ENCODE assay signal across 16 mouse cellular contexts in genomic region chr2:4900624-4901023, GRCm38 (mm10).
"Had no signal": no experiment of that assay in that cellular context is flagged by ENCODE, and none has a peak within 500 bp of the region (broad histone marks: within the 10 kb centered on the region; RNA-seq: fewer than 3 reads in every experiment).

No protein-coding gene starts in this region.

- H3K27me3 ChIP-seq: lung, embryonic 15.5 days; megakaryocyte, embryonic 14.5 days; midbrain, embryonic 13.5 days; midbrain, embryonic 15.5 days; neural tube, embryonic 12.5 days; stomach, embryonic 15.5 days had no signal

- DNase-seq: lung, postnatal 14 days; lung, postnatal 36 days; right cerebral cortex, postnatal 14 days; thymus, adult 2 months; thymus, postnatal 25 days; thymus, postnatal 4 days had no signal

- H3K4me3 ChIP-seq: lung, embryonic 15.5 days; megakaryocyte, embryonic 14.5 days; midbrain, embryonic 13.5 days; midbrain, embryonic 15.5 days; neural tube, embryonic 12.5 days; stomach, embryonic 15.5 days had no signal

- H3K4me2 ChIP-seq: lung, embryonic 15.5 days; midbrain, embryonic 11.5 days; midbrain, embryonic 13.5 days; midbrain, embryonic 15.5 days; neural tube, embryonic 12.5 days; stomach, embryonic 15.5 days had no signal

- H3K4me1 ChIP-seq: lung, embryonic 15.5 days; megakaryocyte, embryonic 14.5 days; midbrain, embryonic 13.5 days; midbrain, embryonic 15.5 days; neural tube, embryonic 12.5 days; stomach, embryonic 15.5 days had no signal

- H3K9ac ChIP-seq: lung, embryonic 15.5 days; midbrain, embryonic 13.5 days; midbrain, embryonic 15.5 days; neural tube, embryonic 12.5 days; stomach, embryonic 15.5 days had no signal

- H3K9me3 ChIP-seq: lung, embryonic 15.5 days; megakaryocyte, embryonic 14.5 days; midbrain, embryonic 13.5 days; midbrain, embryonic 15.5 days; neural tube, embryonic 12.5 days; stomach, embryonic 15.5 days had no signal

- ATAC-seq: lung, postnatal 0 days; midbrain, embryonic 13.5 days; midbrain, embryonic 15.5 days had no signal

- H3K27ac ChIP-seq: lung, embryonic 15.5 days; macrophage; midbrain, embryonic 13.5 days; midbrain, embryonic 15.5 days; neural tube, embryonic 12.5 days; stomach, embryonic 15.5 days; stomach, postnatal 0 days had no signal
